Mouse (Mus musculus) MEL (cell line): ENCODE measurements around the gene Axl.

Experiments used
- CHD1 ChIP-seq: IDR thresholded peaks from 2 replicates; pipeline ENCODE4 v1.6.1; 2012; ENCODE audit warnings: low read depth, mild to moderate bottlenecking, inconsistent platforms, low read length, improper control_type of control experiment
- CTCF ChIP-seq, 3 experiments: IDR thresholded peaks in 2 of 3; conservative IDR thresholded peaks in 1 of 3; 2 replicates each; pipeline ENCODE4 v1.5.1; 2011 to 2012; ENCODE audit warnings: low read length in 3 of 3, low read depth in 2 of 3, mild to moderate bottlenecking in 2 of 3, improper control_type of control experiment in 1 of 3, inconsistent platforms in 1 of 3, mixed read lengths in 1 of 3, moderate library complexity in 1 of 3; ENCODE audit not compliant: control insufficient read depth in 1 of 3, insufficient read depth in 1 of 3, poor library complexity in 1 of 3, severe bottlenecking in 1 of 3
- EP300 ChIP-seq, 2 experiments: IDR thresholded peaks; 2 replicates each; pipeline ENCODE4 v1.6.1; 2011; ENCODE audit warnings: improper control_type of control experiment in 2 of 2, low read length in 2 of 2, low read depth in 1 of 2, mild to moderate bottlenecking in 1 of 2
- GATA1 ChIP-seq: IDR thresholded peaks from 2 replicates; pipeline ENCODE4 v1.6.1; 2011; ENCODE audit warnings: low read depth, low read length, improper control_type of control experiment
- JUND ChIP-seq: IDR thresholded peaks from 2 replicates; pipeline ENCODE4 v1.6.1; 2011; ENCODE audit warnings: low read depth, mild to moderate bottlenecking, improper control_type of control experiment, low read length
- MAFK ChIP-seq: IDR thresholded peaks from 2 replicates; pipeline ENCODE4 v1.6.1; 2011; ENCODE audit warnings: low read depth, mild to moderate bottlenecking, low read length, improper control_type of control experiment, borderline replicate concordance
- MAX ChIP-seq: IDR thresholded peaks from 2 replicates; pipeline ENCODE4 v1.6.1; 2011; ENCODE audit warnings: low read length, improper control_type of control experiment
- MEF2A ChIP-seq: IDR thresholded peaks from 2 replicates; pipeline ENCODE4 v1.6.1; 2014; ENCODE audit warnings: low read depth, mild to moderate bottlenecking, inconsistent platforms, low read length, improper control_type of control experiment; ENCODE audit not compliant: poor library complexity, insufficient replicate concordance, severe bottlenecking; ENCODE audit errors: extremely low read depth
- POLR2A ChIP-seq, 2 experiments: IDR thresholded peaks; 2 replicates each; pipeline ENCODE4 v1.6.1; 2011 to 2012; ENCODE audit warnings: low read length in 2 of 2, mild to moderate bottlenecking in 2 of 2, control low read depth in 1 of 2, improper control_type of control experiment in 1 of 2, low read depth in 1 of 2, moderate library complexity in 1 of 2; ENCODE audit not compliant: control insufficient read depth in 1 of 2, insufficient read depth in 1 of 2, poor library complexity in 1 of 2
- POLR2AphosphoS2 ChIP-seq: IDR thresholded peaks from 2 replicates; pipeline ENCODE4 v1.6.1; 2011; ENCODE audit warnings: low read length, improper control_type of control experiment
- USF1 ChIP-seq: IDR thresholded peaks from 2 replicates; pipeline ENCODE4 v1.6.1; 2014; ENCODE audit warnings: low read depth, mild to moderate bottlenecking, inconsistent platforms, low read length, improper control_type of control experiment, moderate library complexity
- ZC3H11A ChIP-seq: IDR thresholded peaks from 2 replicates; pipeline ENCODE4 v1.6.1; 2012; ENCODE audit warnings: low read depth, mild to moderate bottlenecking, inconsistent platforms, low read length, improper control_type of control experiment
- ZMIZ1 ChIP-seq: IDR thresholded peaks from 2 replicates; pipeline ENCODE4 v1.6.1; 2012; ENCODE audit warnings: low read depth, mild to moderate bottlenecking, inconsistent platforms, low read length, improper control_type of control experiment, moderate library complexity
- ZNF384 ChIP-seq: IDR thresholded peaks from 2 replicates; pipeline ENCODE4 v1.6.1; 2012; ENCODE audit warnings: low read depth, mild to moderate bottlenecking, inconsistent platforms, low read length, improper control_type of control experiment

GRCm38 (mm10) chr7:25799369-25799768, 10.9 kb upstream of the Axl start:
- TF ChIP-seq MAX (no peak), JUND (no peak), CHD1 (no peak), ZMIZ1 (no peak), ZNF384 (no peak), USF1 (no peak), ZC3H11A (no peak), CTCF (IDR thresholded peaks at IDR 0.05 in 2 of 3, conservative IDR thresholded peaks at IDR 0.05 in 1 of 3; ENCODE audit: control insufficient read depth in 1 of 3, insufficient read depth in 1 of 3, low read depth in 2 of 3, low read length in 3 of 3, poor library complexity in 1 of 3, severe bottlenecking in 1 of 3) (no peak), EP300 (IDR thresholded peaks at IDR 0.05; ENCODE audit: low read depth in 1 of 2, low read length in 2 of 2) (no peak), POLR2A (IDR thresholded peaks at IDR 0.05; ENCODE audit: control insufficient read depth in 1 of 2, insufficient read depth in 1 of 2, low read depth in 1 of 2, low read length in 2 of 2, poor library complexity in 1 of 2) (no peak), POLR2AphosphoS2 (no peak), GATA1 (no peak), MAFK (no peak), MEF2A (no peak)
